Mouse (Mus musculus): Measurements from ENCODE around the gene Atp2a3.
A peak's percentile ranks its signal among the peaks of the same experiment; 100 is the strongest.

Atp2a3 gene

GRCm38 (mm10) chr11:72961072-72961980 lies at the start of gene Atp2a3:
Gene Atp2a3 (plus strand): TSS chr11:72961169.
- DNase-seq (ENCODE audit: low read depth, low spot score): peak; percentile 52

GRCm38 (mm10) chr11:72917299-72917996 lies 43.5 kb upstream of the Atp2a3 start:
- no peak for DNase-seq (ENCODE audit: low read depth, low spot score)

DNA sequence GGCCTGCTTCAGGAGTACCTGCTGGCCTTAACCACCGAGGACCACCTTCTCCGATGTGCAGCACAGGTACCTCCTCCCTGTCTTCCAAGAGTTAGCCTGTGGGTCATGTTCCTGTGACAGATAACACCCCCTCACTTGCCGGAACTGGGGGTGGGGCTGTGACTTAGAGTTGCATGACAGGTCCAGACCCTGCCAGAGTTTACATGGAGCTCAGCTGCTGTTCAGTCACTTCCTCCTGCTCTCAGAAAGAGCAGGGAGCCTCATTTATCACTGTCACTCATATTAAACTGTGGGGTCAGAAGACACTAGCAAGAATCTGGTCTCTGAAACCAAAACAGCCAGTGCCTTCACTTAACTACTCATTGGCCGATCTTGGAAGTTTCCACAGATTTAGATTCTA lies 37.9 kb upstream of the Atp2a3 start:
- no peak for DNase-seq (ENCODE audit: low read depth, low spot score)

DNA sequence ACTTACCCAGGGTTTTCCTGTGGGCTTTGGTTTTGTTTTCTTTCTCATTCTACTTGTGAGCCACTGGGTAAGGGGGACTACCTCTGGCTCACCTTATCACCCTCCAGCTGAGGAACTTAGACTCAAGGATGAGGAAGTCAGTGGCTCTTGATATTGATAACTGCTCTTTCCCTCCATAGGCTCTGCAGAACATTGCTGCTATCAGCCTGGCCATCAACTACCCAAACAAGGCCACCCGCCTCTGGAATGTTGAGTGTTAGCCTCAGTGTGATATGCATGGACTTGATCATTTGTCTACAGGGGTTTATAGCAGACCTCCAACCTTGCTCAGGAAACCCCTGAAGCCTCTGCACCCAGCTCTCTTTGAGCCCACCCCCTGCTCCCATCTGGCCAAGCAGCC lies 36.5 kb upstream of the Atp2a3 start:
- no peak for DNase-seq (ENCODE audit: low read depth, low spot score)

GRCm38 (mm10) chr11:72925067-72925466 lies 35.9 kb upstream of the Atp2a3 start:
- no peak for DNase-seq (ENCODE audit: low read depth, low spot score)

DNA sequence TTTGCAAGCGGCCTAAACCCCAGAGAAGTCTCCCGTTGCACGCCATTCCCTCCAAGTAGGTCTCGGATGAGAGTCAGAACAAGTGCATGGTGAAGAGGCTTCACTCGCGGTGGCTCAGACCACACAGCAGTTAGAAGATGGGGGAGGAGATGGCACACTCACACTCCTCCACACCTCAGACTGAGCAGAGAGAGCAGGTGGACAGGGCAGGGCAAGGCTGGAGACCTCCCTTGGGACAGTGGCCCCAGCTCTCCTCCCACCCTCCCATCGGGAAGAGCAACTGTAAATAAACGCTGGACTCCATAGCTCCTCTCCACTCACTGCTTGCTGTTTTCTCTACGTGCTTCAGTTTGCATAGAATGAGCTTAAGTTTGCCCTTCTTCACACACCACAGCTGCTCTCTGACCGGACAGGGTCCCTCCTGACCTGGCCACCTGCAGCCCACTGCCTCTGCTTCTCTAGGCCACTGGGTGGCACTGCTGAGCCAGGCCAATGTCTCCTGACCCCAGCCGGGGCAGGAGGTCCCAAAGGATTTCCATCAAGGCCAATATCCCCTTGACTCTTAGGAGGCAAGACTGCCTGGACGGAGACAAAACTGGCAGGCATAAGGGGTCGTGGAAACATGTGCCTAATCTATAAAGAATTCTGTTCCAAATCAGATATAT lies 34.6 kb upstream of the Atp2a3 start:
- DNase-seq (ENCODE audit: low read depth, low spot score): peak; percentile 71

GRCm38 (mm10) chr11:72928516-72928915 lies 32.5 kb upstream of the Atp2a3 start:
- no peak for DNase-seq (ENCODE audit: low read depth, low spot score)

DNA sequence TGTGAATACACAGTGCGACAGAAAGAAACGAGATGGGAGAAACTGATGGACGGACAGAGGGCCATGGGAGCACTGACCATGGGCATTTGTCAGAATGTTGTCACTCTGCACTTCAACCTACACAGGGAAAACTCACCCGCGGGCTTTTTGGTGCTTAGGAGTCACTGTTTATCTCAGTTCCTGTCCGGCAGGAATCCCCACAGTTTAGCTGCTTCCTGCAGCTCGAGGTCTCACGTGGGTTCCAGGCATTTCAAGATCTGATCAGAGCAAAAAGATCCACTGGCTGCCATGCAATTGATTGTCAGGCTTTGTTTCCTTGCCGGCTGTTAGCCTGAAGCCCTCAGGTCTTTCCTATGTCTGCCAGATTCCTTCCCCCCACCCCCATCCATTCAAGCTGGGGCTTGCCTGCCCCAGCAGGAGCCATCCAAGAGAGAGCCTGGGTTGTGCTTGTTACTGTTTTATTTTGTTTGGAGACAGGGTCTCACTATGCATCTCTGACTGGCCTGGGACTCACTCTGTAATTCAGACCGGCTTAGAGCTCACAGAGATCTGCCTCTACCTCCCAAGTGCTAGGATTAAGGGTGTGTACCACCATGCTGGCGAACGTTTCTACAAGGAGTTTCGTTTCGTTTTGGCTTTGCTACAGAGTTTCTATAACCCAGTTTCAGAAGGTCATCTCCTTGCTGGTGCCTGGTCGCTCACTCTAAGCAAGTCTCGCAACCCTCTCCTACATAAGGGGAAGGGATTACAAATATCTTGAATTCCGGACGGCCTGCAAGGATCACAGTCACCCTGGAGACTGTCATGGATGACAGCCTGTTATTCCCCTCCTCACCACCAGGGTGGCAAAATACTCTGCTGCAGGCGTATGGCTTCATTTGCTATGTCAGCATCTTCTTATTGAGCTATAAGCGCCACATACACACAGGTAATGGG lies 20.5 kb upstream of the Atp2a3 start:
- DNase-seq (ENCODE audit: low read depth, low spot score): peak; percentile 82

DNA sequence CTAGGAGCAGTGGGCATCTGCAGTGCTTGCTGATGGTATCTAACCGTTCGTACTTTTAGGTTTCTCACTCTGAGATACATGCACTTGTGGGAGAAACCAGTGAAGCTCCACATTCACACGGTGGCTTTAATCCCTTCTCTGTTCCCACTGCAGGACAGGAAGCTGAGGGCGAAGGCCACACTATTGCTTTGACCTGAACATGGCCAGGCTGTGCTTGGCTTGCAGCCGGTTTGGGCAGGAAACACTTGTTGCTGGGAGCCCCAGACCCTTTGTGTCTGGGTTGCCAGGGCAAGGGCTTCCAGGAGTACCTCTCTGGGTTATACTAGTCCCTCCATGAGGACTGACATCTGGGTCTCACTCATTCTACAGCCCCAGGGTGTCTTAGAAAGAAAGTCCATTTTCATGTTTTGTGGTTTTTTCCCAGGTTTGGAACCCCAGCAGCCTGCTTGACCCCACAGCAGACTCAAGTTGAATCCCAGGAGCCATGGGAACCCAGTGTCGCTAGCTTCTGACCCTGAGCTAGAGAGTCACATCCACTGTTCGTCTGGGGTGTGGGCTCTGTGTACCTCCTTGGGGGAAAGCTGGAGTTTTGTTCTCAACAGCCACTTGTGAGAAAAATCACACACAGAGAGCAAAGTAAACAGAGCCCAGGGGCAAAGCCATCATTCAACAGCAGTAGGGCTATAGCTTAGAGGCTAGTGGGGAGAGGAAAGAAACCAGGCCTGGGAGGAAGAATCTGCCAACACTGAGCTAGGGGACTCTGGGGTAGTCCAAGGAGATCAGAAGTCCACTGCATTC lies 15.8 kb upstream of the Atp2a3 start:
- DNase-seq (ENCODE audit: low read depth, low spot score): no peak

DNA sequence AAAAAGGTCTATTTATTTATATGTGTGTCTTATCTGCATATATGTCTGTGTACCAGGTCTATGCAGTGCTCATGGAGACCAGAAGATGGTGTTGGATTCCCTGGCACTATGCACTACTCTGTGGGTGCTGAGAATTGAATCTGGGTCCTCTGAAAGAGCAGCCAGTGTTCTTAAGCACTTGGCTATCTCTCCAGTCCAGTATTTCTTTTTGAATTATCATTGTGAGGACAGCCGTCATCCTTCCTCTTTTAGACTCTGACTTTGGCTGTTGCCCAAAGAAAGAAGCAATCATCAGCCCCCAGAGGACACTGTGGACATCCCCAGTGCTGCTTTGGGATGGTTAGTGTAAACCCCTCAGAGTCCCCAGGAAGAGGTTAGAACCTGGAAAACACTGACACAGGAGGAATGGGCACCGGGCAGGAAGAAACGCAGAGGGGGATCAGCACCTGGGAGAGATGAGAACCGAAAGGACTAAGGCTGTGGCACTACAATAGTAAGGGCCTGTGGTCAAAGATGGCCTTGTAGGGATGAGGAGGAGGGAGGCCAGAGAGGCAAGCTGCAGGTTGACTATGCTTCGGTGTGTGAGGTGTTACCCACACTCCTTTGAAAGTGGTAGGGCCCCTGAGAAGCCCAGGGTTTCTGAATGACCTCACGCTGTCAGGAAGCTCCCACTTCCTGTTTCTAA lies 15.0 kb upstream of the Atp2a3 start:
- DNase-seq (ENCODE audit: low read depth, low spot score): no peak

DNA sequence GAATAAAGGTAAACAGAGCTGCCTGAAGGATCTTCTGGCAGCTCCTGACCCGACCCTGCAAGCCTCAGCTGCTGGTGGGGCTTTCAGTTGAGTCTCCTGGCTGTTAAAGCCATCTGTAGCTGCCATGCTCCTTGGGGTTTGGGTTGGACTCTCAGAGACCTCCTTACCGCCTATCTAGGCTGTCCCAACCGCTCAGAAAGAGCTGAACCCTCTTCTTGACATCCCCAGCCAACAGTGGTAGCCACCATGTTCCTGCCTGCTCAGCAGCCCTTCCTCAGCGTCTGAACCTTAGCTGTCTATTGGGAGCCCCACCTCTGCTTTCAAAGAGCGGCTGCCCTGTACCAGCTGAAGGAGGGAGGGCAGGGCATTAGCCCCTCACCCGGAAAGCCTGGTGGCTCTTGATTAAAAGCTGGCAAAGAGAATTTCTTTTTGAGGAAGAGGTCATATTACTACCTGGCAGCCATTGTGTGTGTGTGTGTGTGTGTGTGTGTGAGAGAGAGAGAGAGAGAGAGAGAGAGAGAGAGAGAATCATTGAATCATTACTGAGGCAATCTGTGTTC lies 14.3 kb upstream of the Atp2a3 start:
- DNase-seq (ENCODE audit: low read depth, low spot score): no peak

GRCm38 (mm10) chr11:72947840-72948239 lies 13.1 kb upstream of the Atp2a3 start:
- DNase-seq (ENCODE audit: low read depth, low spot score): no peak

DNA sequence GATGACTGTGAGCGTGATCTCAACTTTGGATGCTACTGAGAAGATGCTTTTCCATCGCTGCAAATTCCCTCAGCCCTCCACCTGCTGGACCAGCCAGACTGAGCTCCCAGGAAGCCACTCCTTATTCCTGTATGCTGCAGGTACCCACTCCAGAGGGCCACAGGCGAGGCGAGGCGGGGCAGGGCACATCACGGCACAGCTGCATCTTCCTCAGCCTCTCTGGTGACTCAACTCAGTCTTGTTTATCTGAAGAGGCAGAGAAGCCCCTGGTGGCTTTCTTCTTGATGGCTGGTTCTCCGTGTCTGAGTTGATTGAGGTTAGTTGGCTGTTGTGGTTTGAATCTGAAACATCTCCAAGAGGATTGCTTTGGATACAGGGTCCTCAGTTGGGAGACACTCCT lies 12.7 kb upstream of the Atp2a3 start:
- no peak for DNase-seq (ENCODE audit: low read depth, low spot score)

GRCm38 (mm10) chr11:72951137-72952000 lies 9.6 kb upstream of the Atp2a3 start:
- DNase-seq (ENCODE audit: low read depth, low spot score): peak; percentile 83

- DNase-seq (ENCODE audit: low read depth, low spot score): no peak
These were observed 8.7 kb upstream of the Atp2a3 start for GRCm38 (mm10) chr11:72952226-72952625.

- no peak for DNase-seq (ENCODE audit: low read depth, low spot score)
These were observed 8.3 kb upstream of the Atp2a3 start for GRCm38 (mm10) chr11:72952697-72953096.

GRCm38 (mm10) chr11:72953116-72953439 lies 7.9 kb upstream of the Atp2a3 start:
- DNase-seq (ENCODE audit: low read depth, low spot score): peak; percentile 68

DNA sequence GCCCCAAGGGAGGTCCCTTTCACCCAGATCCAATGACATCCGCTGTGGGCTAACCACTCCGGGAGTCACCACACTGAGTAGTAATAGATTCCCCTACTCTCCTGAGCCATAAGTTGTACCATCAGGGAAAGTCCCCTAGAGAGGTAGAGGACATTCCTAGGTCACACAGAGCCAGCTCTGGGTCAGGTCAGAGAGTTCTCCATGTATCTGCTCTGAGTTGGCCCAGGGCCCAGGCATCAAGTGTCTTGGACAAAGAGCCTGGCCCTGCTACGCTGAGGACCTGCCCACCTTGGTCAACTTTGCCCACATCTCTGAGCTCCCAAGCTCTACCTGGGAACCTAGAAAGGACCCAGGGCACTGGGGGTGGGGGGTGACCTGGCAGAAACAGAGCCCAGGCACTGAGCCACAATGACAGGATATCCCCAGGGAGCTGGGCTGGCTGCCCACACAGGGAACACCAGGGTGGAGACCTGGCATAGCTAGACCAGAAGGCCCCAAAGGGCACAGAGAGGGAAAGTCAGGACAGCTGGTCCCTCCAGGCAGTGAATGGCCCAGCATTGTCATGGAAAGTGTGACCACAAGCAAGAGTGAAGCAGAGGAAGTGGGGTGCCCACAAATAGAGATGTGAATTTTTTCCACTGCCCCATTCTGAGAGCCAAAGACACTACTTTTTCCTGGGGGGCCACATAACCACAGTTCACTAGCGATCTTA lies 7.4 kb upstream of the Atp2a3 start:
- DNase-seq (ENCODE audit: low read depth, low spot score): no peak

Data from ZHBTc4 (cell line).